23 mouse cellular contexts compared by ENCODE assay signal in the genomic region with DNA sequence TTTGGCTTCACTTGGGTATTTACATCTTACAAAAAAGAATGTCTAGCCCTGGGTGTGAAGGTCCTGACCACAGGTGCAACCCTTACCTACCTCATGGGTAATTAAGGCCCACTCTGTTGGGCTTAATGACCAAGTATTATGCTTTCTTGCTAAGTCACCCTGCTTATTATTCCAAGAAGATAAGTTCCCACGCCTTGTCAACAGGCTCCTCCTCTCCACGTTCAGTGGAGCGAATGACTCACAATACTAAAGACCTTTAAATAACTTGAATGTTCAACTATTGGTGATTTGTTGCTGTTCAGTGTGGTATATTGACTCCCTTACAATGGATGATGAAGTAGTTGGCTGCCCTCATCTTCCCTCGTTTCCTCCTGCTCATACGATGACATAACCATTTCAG. TPM values are rescaled to one million over a fixed set of nuclear protein-coding genes. Genes with fewer than 3 reads are reported as not detected.
DNase-seq lines count a peak whose midpoint lies in the region; ATAC-seq and TF ChIP-seq lines count a peak whose summit lies in the region.
"Had no signal": no experiment of that assay in that cellular context is flagged by ENCODE, and none has a peak within 500 bp of the region (broad histone marks: within the 10 kb centered on the region; RNA-seq: fewer than 3 reads in every experiment).

No protein-coding gene starts in this region.

- H3K27me3 ChIP-seq in heart, postnatal 0 days (ENCODE audit: control insufficient read depth, insufficient read depth, low read length) = no peaks in the 10 kb centered on the region
- H3K27me3 ChIP-seq: forebrain, embryonic 13.5 days; heart, embryonic 13.5 days; Patski had no signal

- no peak overlapping the region for H3K9ac ChIP-seq in heart, postnatal 0 days (replicated peaks; ENCODE audit: low read depth, low read length)
- H3K9ac ChIP-seq: forebrain, embryonic 13.5 days; forebrain, postnatal 0 days; heart, embryonic 13.5 days; hindbrain, embryonic 14.5 days had no signal

- H3K27ac ChIP-seq in heart, postnatal 0 days (ENCODE audit: low read depth) = no peak overlapping the region
- peak overlapping the region; percentile 16; the same call in 1 of the 2 replicates for H3K27ac ChIP-seq in brown adipose tissue, adult 24 weeks (replicated peaks; ENCODE audit: low read depth, low read length)
- H3K27ac ChIP-seq: embryonic facial prominence, embryonic 10.5 days; forebrain, embryonic 13.5 days; heart, embryonic 13.5 days; hindbrain, embryonic 10.5 days; hindbrain, embryonic 14.5 days had no signal

- no peaks in the 10 kb centered on the region for H3K4me1 ChIP-seq in heart, postnatal 0 days (ENCODE audit: control insufficient read depth, insufficient read depth)
- H3K4me1 ChIP-seq in brown adipose tissue, adult 24 weeks (ENCODE audit: control insufficient read depth, insufficient read depth, insufficient read length, low read length) = peaks cover under 1% of the 10 kb centered on the region; the same call in 1 of the 2 replicates
- H3K4me1 ChIP-seq: forebrain, embryonic 13.5 days; hindbrain, embryonic 10.5 days had no signal

- DNase-seq in heart, postnatal 0 days (ENCODE audit: low spot score) = peak; percentile 4
- no peak for DNase-seq in heart, postnatal 25 days (ENCODE audit: low spot score)
- peak; percentile 21 for DNase-seq in NIH3T3 (ENCODE audit: low read depth)
- no peak for DNase-seq in urinary bladder, postnatal 10 days (ENCODE audit: low spot score)
- DNase-seq in cerebellum, adult 11 months = no peak
- DNase-seq: adrenal gland, adult 2 months; adrenal gland, postnatal 25 days; cerebellum, adult 18-20 months; cerebellum, postnatal 10 days; forebrain, postnatal 0 days; gastrocnemius, postnatal 36 days; heart, postnatal 10 days; kidney, adult 2 months had no signal

- no peak for TF ChIP-seq EP300 in heart, postnatal 0 days (IDR thresholded peaks at IDR 0.05; ENCODE audit: low read depth)

- TF ChIP-seq CTCF in heart, postnatal 0 days (IDR thresholded peaks at IDR 0.05; ENCODE audit: low read depth) = no peak

- intact Hi-C loops in heart, postnatal 25 days (cut with DNase I) = no loop called here

- H3K4me2 ChIP-seq in heart, postnatal 0 days (ENCODE audit: low read depth, low read length) = no peak overlapping the region
- H3K4me2 ChIP-seq: forebrain, embryonic 13.5 days; heart, embryonic 13.5 days; hindbrain, embryonic 14.5 days had no signal

- no peak for ATAC-seq in heart, postnatal 0 days (ENCODE audit: insufficient read depth, low read depth)
- no peak for ATAC-seq in frontal cortex, adult (ENCODE audit: low TSS enrichment)
- ATAC-seq: activated CD4-positive, CD25-positive, alpha-beta regulatory T cell, adult 4 months; forebrain, embryonic 13.5 days; forebrain, postnatal 0 days; intestine, embryonic 16.5 days; Patski had no signal

- WGBS in heart, postnatal 0 days = 52% methylated on average over 5 of the region's 5 CpGs

- H3K4me3 ChIP-seq in heart, postnatal 0 days (ENCODE audit: low read depth, low read length) = no peak overlapping the region
- H3K4me3 ChIP-seq in brown adipose tissue, adult 24 weeks (ENCODE audit: insufficient read depth, low read depth, low read length) = no peak overlapping the region
- H3K4me3 ChIP-seq: embryonic facial prominence, embryonic 10.5 days; forebrain, embryonic 13.5 days; heart, embryonic 13.5 days; hindbrain, embryonic 10.5 days had no signal

- no peaks in the 10 kb centered on the region for H3K9me3 ChIP-seq in heart, postnatal 0 days (replicated peaks; ENCODE audit: control insufficient read depth, low read length)
- H3K9me3 ChIP-seq: forebrain, embryonic 13.5 days; hindbrain, embryonic 10.5 days had no signal

- H3K36me3 ChIP-seq in heart, postnatal 0 days (replicated peaks; ENCODE audit: control insufficient read depth, insufficient read depth, low read length) = no peaks in the 10 kb centered on the region
- H3K36me3 ChIP-seq: embryonic facial prominence, embryonic 10.5 days; heart, embryonic 13.5 days; hindbrain, embryonic 10.5 days had no signal

RNA-seq across cellular contexts. Expression of gene Stk38l, which starts 27.0 kb away (rescaled TPM):
- 9.9 and 13.4 TPM in 2 replicates for total RNA-seq in heart, postnatal 0 days (2014; rRNA removed; ENCODE audit: low replicate concordance)
- 17.7 and 20.5 TPM in 2 replicates for polyA plus RNA-seq in heart, postnatal 0 days (2015; fragmentation: Nextera tagmentation; extraction: Ambion mirVana)
- 10 to 100 TPM; 12.6 to 14.6 TPM for total RNA-seq in heart, postnatal 25 days (2021)
- 13.7 and 28.0 TPM in 2 replicates for polyA plus RNA-seq in brown adipose tissue, adult 24 weeks (2012; ENCODE audit: insufficient read depth, insufficient read length, missing spikeins)

RNA-seq across cellular contexts. Expression of gene Tm7sf3, which starts 55.1 kb away (rescaled TPM):
- total RNA-seq in heart, postnatal 0 days (2014; rRNA removed; ENCODE audit: low replicate concordance) = 39.5 and 41.7 TPM in 2 replicates
- polyA plus RNA-seq in heart, postnatal 0 days (2015; fragmentation: Nextera tagmentation; extraction: Ambion mirVana) = 24.9 and 27.3 TPM in 2 replicates
- total RNA-seq in heart, postnatal 25 days (2021) = 10 to 100 TPM; 14.8 to 16.2 TPM
- polyA plus RNA-seq in brown adipose tissue, adult 24 weeks (2012; ENCODE audit: insufficient read depth, insufficient read length, missing spikeins) = 9.6 and 13.1 TPM in 2 replicates

RNA-seq across cellular contexts. Expression of gene Med21, which starts 55.4 kb away (rescaled TPM):
- total RNA-seq in heart, postnatal 0 days (2014; rRNA removed; ENCODE audit: low replicate concordance) = 85.9 and 86.8 TPM in 2 replicates
- 139 and 145 TPM in 2 replicates for polyA plus RNA-seq in heart, postnatal 0 days (2015; fragmentation: Nextera tagmentation; extraction: Ambion mirVana)
- total RNA-seq in heart, postnatal 25 days (2021) = 10 to 100 TPM; 46.8 to 52.4 TPM
- polyA plus RNA-seq in brown adipose tissue, adult 24 weeks (2012; ENCODE audit: insufficient read depth, insufficient read length, missing spikeins) = 67.9 and 81.8 TPM in 2 replicates

Comparison
In these comparisons a context has a peak if more than half of its experiments do, and no peak if none do; other contexts are left out.
1. DNase-seq: peak in heart, postnatal 0 days (single experiment) and NIH3T3 (single experiment); none in heart, postnatal 25 days (single experiment), urinary bladder, postnatal 10 days (single experiment) and cerebellum, adult 11 months (single experiment).